Mouse (Mus musculus): ENCODE measurements at regions not wholly inside any gene's neighbourhood (a gene's known extent, or its start where the extent isn't known, plus 50 kb on each side); places are given as distances from the start of the nearest gene placed in this dataset.
"Not testable (repeated sequence)": the region's sequence is repeated elsewhere in the genome, so short reads cannot be mapped to it uniquely, and the experiment has no call there.

DNA sequence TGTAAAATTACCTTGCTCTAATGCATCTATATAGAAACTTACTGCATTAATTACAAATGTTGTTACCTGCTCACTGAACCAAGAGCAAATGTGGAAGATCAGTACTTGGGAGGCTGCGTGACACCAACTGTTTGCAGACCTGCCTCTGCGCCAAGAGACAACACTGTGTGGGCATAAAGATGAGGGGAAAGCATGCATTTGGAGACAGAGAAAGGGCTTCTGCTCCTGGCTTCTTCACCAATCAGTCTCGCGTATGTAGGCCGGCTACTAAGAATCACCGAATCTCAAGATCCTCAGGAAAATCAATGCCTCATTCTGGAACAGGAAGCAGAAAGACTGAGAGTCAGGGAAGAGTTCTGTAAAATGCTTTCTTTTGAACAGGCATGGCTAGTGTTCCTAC lies 89.6 kb upstream of the Galnt18 start:
- no peak for ATAC-seq (ENCODE audit: insufficient number of reproducible peaks, low FRiP score, low TSS enrichment, low read depth)
- 92% methylated on average over 6 of the region's 6 CpGs for WGBS

GRCm38 (mm10) chr7:111863035-111863434 lies 83.3 kb upstream of the Galnt18 start:
- H3K9ac ChIP-seq (ENCODE audit: low read length): no peak overlapping the region
- DNase-seq (ENCODE audit: low spot score) (no peak), ATAC-seq (ENCODE audit: insufficient number of reproducible peaks, low FRiP score, low TSS enrichment, low read depth) (no peak)
- H3K9me3 ChIP-seq (ENCODE audit: control insufficient read depth, low read length): no peaks in the 10 kb centered on the region
- H3K4me3 ChIP-seq (ENCODE audit: low read depth, low read length): no peak overlapping the region
- 63% methylated on average over 8 of the region's 8 CpGs for WGBS
- no peaks in the 10 kb centered on the region for H3K27me3 ChIP-seq (ENCODE audit: control insufficient read depth, insufficient read depth, low read length)
- H3K27ac ChIP-seq (replicated peaks; ENCODE audit: low read depth, low read length): no peak overlapping the region
- no peaks in the 10 kb centered on the region for H3K4me1 ChIP-seq (ENCODE audit: control insufficient read depth, insufficient read depth, low read length)
- H3K36me3 ChIP-seq (ENCODE audit: control insufficient read depth, insufficient read depth, low read length): no peaks in the 10 kb centered on the region
- no peak overlapping the region for H3K4me2 ChIP-seq (ENCODE audit: low read depth, severe bottlenecking)

More for the DNA sequence above, 89.6 kb upstream of the Galnt18 start:
- no peaks in the 10 kb centered on the region for H3K27me3 ChIP-seq (ENCODE audit: control insufficient read depth, insufficient read depth, low read length)
- no peak overlapping the region for H3K4me3 ChIP-seq (ENCODE audit: low read depth, low read length)
- H3K27ac ChIP-seq (replicated peaks; ENCODE audit: low read depth, low read length): no peak overlapping the region
- DNase-seq (ENCODE audit: low spot score): no peak
- no peak overlapping the region for H3K4me2 ChIP-seq (ENCODE audit: low read depth, severe bottlenecking)
- no peak overlapping the region for H3K9ac ChIP-seq (ENCODE audit: low read length)
- H3K36me3 ChIP-seq (ENCODE audit: control insufficient read depth, insufficient read depth, low read length): no peaks in the 10 kb centered on the region
- no peaks in the 10 kb centered on the region for H3K9me3 ChIP-seq (ENCODE audit: control insufficient read depth, low read length)
- H3K4me1 ChIP-seq (ENCODE audit: control insufficient read depth, insufficient read depth, low read length): no peaks in the 10 kb centered on the region

- WGBS: 88% methylated on average over 8 of the region's 8 CpGs
- H3K27me3 ChIP-seq (ENCODE audit: control insufficient read depth, insufficient read depth, low read length); H3K4me2 ChIP-seq (ENCODE audit: low read depth, severe bottlenecking): not testable (repeated sequence)
Observed at GRCm38 (mm10) chr7:111858291-111858690, 78.5 kb upstream of the Galnt18 start.

DNA sequence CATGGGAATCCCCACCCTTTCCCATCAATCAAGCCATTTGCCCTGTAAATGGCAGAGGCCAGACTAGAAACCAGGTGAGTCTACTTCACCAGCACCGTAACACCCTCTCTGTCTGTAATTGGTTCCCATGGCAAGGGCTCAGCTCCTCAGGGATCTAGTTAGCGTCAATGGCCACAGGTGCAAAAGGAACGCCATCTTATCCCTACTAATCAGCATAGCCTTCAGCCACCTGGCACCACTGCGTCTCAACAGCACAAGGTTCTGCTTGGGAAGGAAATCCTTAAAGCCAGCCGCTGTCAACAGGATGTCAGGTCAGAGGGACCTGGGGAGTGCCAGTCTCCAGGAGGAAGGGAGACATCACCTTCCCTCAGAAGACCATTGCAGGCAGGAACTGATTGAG lies 77.2 kb upstream of the Galnt18 start:
- no peak for DNase-seq (ENCODE audit: low spot score)
- ATAC-seq (ENCODE audit: insufficient number of reproducible peaks, low FRiP score, low TSS enrichment, low read depth): no peak
- H3K27me3 ChIP-seq (ENCODE audit: control insufficient read depth, insufficient read depth, low read length): no peaks in the 10 kb centered on the region
- H3K4me1 ChIP-seq (ENCODE audit: control insufficient read depth, insufficient read depth, low read length): no peaks in the 10 kb centered on the region
- no peak overlapping the region for H3K9ac ChIP-seq (ENCODE audit: low read length)
- no peaks in the 10 kb centered on the region for H3K36me3 ChIP-seq (ENCODE audit: control insufficient read depth, insufficient read depth, low read length)
- H3K9me3 ChIP-seq (ENCODE audit: control insufficient read depth, low read length): no peaks in the 10 kb centered on the region
- no peak overlapping the region for H3K4me2 ChIP-seq (ENCODE audit: low read depth, severe bottlenecking)
- WGBS: 56% methylated on average over 5 of the region's 5 CpGs
- no peak overlapping the region for H3K27ac ChIP-seq (replicated peaks; ENCODE audit: low read depth, low read length)
- no peak overlapping the region for H3K4me3 ChIP-seq (ENCODE audit: low read depth, low read length)

More at GRCm38 (mm10) chr7:111858291-111858690, 78.5 kb upstream of the Galnt18 start:
- not testable (repeated sequence) for H3K9me3 ChIP-seq (ENCODE audit: control insufficient read depth, low read length); H3K36me3 ChIP-seq (ENCODE audit: control insufficient read depth, insufficient read depth, low read length); H3K4me1 ChIP-seq (ENCODE audit: control insufficient read depth, insufficient read depth, low read length); ATAC-seq (ENCODE audit: insufficient number of reproducible peaks, low FRiP score, low TSS enrichment, low read depth); DNase-seq (ENCODE audit: low spot score); H3K27ac ChIP-seq (replicated peaks; ENCODE audit: low read depth, low read length); H3K9ac ChIP-seq (ENCODE audit: low read length); H3K4me3 ChIP-seq (ENCODE audit: low read depth, low read length)

GRCm38 (mm10) chr7:111855309-111855708 lies 75.5 kb upstream of the Galnt18 start:
- no peak overlapping the region for H3K4me3 ChIP-seq (ENCODE audit: low read depth, low read length)
- H3K36me3 ChIP-seq (ENCODE audit: control insufficient read depth, insufficient read depth, low read length): no peaks in the 10 kb centered on the region
- WGBS: 51% methylated on average over 3 of the region's 3 CpGs
- H3K4me1 ChIP-seq (ENCODE audit: control insufficient read depth, insufficient read depth, low read length): no peaks in the 10 kb centered on the region
- no peak overlapping the region for H3K4me2 ChIP-seq (ENCODE audit: low read depth, severe bottlenecking)
- ATAC-seq (ENCODE audit: insufficient number of reproducible peaks, low FRiP score, low TSS enrichment, low read depth): no peak
- DNase-seq (ENCODE audit: low spot score): no peak
- H3K9me3 ChIP-seq (ENCODE audit: control insufficient read depth, low read length): no peaks in the 10 kb centered on the region
- H3K9ac ChIP-seq (ENCODE audit: low read length): no peak overlapping the region
- no peak overlapping the region for H3K27ac ChIP-seq (replicated peaks; ENCODE audit: low read depth, low read length)
- no peaks in the 10 kb centered on the region for H3K27me3 ChIP-seq (ENCODE audit: control insufficient read depth, insufficient read depth, low read length)

- Histone ChIP-seq H3K27me3 (ENCODE audit: control insufficient read depth, insufficient read depth, low read length) (no peaks in the 10 kb centered on the region), H3K9ac (ENCODE audit: low read length) (no peak overlapping the region), H3K4me3 (ENCODE audit: low read depth, low read length) (no peak overlapping the region), H3K9me3 (ENCODE audit: control insufficient read depth, low read length) (no peaks in the 10 kb centered on the region), H3K36me3 (ENCODE audit: control insufficient read depth, insufficient read depth, low read length) (no peaks in the 10 kb centered on the region), H3K27ac (replicated peaks; ENCODE audit: low read depth, low read length) (no peak overlapping the region), H3K4me2 (ENCODE audit: low read depth, severe bottlenecking) (no peak overlapping the region), H3K4me1 (ENCODE audit: control insufficient read depth, insufficient read depth, low read length) (no peaks in the 10 kb centered on the region)
- 70% methylated on average over 1 of the region's 1 CpGs for WGBS
- no peak for ATAC-seq (ENCODE audit: insufficient number of reproducible peaks, low FRiP score, low TSS enrichment, low read depth)
- no peak for DNase-seq (ENCODE audit: low spot score)
Observed at GRCm38 (mm10) chr7:111846417-111846816, 66.6 kb upstream of the Galnt18 start.

DNA sequence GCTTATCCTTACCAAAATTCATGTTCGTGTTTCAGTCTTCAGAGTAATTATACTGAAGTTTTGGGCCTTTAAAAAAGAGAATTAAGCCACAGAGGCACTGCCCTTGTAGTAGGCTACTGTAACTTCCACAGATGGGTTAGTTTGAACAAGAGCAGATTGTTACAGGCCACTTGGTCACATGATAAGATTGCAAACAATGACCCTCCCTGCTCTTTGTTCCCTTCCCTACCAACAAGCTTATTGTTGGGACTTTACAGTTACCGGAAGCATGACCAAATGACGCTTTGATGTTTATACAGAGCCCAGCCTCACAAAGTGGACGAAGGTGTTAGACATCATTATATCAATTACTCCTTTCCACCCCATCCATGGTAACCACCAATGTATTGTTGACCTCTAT lies 63.9 kb upstream of the Galnt18 start:
- Histone ChIP-seq H3K9ac (ENCODE audit: low read length) (no peak overlapping the region), H3K27me3 (ENCODE audit: control insufficient read depth, insufficient read depth, low read length) (no peaks in the 10 kb centered on the region), H3K27ac (replicated peaks; ENCODE audit: low read depth, low read length) (no peak overlapping the region), H3K4me1 (ENCODE audit: control insufficient read depth, insufficient read depth, low read length) (no peaks in the 10 kb centered on the region), H3K36me3 (ENCODE audit: control insufficient read depth, insufficient read depth, low read length) (no peaks in the 10 kb centered on the region), H3K9me3 (ENCODE audit: control insufficient read depth, low read length) (no peaks in the 10 kb centered on the region), H3K4me2 (ENCODE audit: low read depth, severe bottlenecking) (no peak overlapping the region), H3K4me3 (ENCODE audit: low read depth, low read length) (no peak overlapping the region)
- ATAC-seq (ENCODE audit: insufficient number of reproducible peaks, low FRiP score, low TSS enrichment, low read depth) (no peak), DNase-seq (ENCODE audit: low spot score) (no peak)
- WGBS: 85% methylated on average over 4 of the region's 4 CpGs

- ATAC-seq (ENCODE audit: insufficient number of reproducible peaks, low FRiP score, low TSS enrichment, low read depth) (no peak), DNase-seq (ENCODE audit: low spot score) (no peak)
- Histone ChIP-seq H3K4me3 (ENCODE audit: low read depth, low read length) (no peak overlapping the region), H3K36me3 (ENCODE audit: control insufficient read depth, insufficient read depth, low read length) (no peaks in the 10 kb centered on the region), H3K4me1 (ENCODE audit: control insufficient read depth, insufficient read depth, low read length) (no peaks in the 10 kb centered on the region), H3K9me3 (ENCODE audit: control insufficient read depth, low read length) (no peaks in the 10 kb centered on the region), H3K27ac (replicated peaks; ENCODE audit: low read depth, low read length) (no peak overlapping the region), H3K27me3 (ENCODE audit: control insufficient read depth, insufficient read depth, low read length) (no peaks in the 10 kb centered on the region), H3K9ac (ENCODE audit: low read length) (no peak overlapping the region), H3K4me2 (ENCODE audit: low read depth, severe bottlenecking) (no peak overlapping the region)
- 67% methylated on average over 1 of the region's 1 CpGs for WGBS
Observed at GRCm38 (mm10) chr7:111840826-111841225, 61.0 kb upstream of the Galnt18 start.

- Histone ChIP-seq H3K4me3 (ENCODE audit: low read depth, low read length) (no peak overlapping the region), H3K36me3 (ENCODE audit: control insufficient read depth, insufficient read depth, low read length) (no peaks in the 10 kb centered on the region), H3K4me2 (ENCODE audit: low read depth, severe bottlenecking) (no peak overlapping the region), H3K9ac (ENCODE audit: low read length) (no peak overlapping the region), H3K4me1 (ENCODE audit: control insufficient read depth, insufficient read depth, low read length) (no peaks in the 10 kb centered on the region), H3K27me3 (ENCODE audit: control insufficient read depth, insufficient read depth, low read length) (no peaks in the 10 kb centered on the region), H3K9me3 (ENCODE audit: control insufficient read depth, low read length) (no peaks in the 10 kb centered on the region), H3K27ac (replicated peaks; ENCODE audit: low read depth, low read length) (no peak overlapping the region)
- WGBS: 82% methylated on average over 3 of the region's 3 CpGs
- DNase-seq (ENCODE audit: low spot score) (no peak), ATAC-seq (ENCODE audit: insufficient number of reproducible peaks, low FRiP score, low TSS enrichment, low read depth) (no peak)
Observed at GRCm38 (mm10) chr7:111838162-111838561, 58.4 kb upstream of the Galnt18 start.

Data from limb, embryonic 11.5 days (tissue).